Mouse (Mus musculus): ENCODE measurements around the gene Tshz2. TPM values are rescaled to one million over a fixed set of nuclear protein-coding genes. Genes with fewer than 3 reads are reported as not detected.

The Tshz2 gene
- polyA plus RNA-seq (2015; fragmentation: Nextera tagmentation; extraction: Ambion mirVana) = 9.9 and 10.0 TPM in 2 replicates

GRCm38 (mm10) chr2:169632338-169633151, at the start of gene Tshz2:
Gene Tshz2, plus strand, starts transcription at chr2:169633013.

GRCm38 (mm10) chr2:169587645-169588044, 45.2 kb upstream of the Tshz2 start, which contains the start of gene Gm11011:
Gene Gm11011, minus strand, starts transcription at chr2:169587745.

Other genes starting within 250 kb of the Tshz2 start
- gene Gm11011, start 45.3 kb upstream of the Tshz2 start, polyA plus RNA-seq (2015; fragmentation: Nextera tagmentation; extraction: Ambion mirVana) = not detected in 2 replicates

All from skeletal muscle tissue, postnatal 0 days (tissue).